Mouse (Mus musculus) retina, embryonic 14.5 days (tissue): ENCODE data around the gene Dnttip1.

Experiments used
- DNase-seq: peaks from one replicate; pipeline ENCODE4 v3.0.0-alpha.2; 2015; ENCODE audit warnings: low spot score

Dnttip1 gene

DNA sequence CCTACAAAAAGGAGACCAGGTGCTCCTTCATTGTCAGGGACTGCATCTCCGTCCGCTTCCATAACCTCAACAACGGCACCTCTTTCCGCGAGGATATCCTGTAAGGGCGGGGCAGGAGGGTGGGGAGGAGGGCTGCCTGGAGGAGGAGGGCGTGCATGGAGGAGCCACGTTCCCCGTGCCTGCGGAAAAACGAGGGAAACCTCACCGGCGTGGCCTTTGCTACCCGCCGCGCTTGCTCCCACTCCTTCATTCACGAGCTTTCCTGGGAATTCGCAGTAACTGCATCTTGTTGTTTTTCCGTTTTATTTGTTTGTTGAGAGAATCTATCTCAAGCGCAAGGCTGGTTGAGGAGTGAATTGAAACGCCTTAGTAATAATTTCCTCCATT is 59.5 kb downstream of the Dnttip1 start:
- DNase-seq, result no peak

DNA sequence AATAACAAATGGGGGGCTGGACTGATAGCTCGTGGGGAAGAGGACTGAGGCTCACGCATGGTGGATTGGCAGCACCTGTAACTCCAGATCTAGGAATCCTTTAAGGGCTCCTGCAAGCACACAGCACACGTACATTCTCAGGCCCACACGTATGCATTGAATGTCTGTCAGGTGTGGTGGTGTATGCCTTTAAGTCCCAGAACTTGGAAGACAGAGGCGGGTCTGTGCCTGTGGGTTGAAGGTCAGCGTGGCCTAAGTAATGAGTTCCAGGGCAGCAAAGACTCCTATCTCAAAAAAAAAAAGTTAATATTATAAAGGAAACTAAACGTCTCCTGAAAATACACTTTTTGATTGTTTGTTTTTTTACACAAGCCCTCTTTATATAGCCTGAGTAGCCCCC is 60.8 kb downstream of the Dnttip1 start:
- DNase-seq, result no peak

DNA sequence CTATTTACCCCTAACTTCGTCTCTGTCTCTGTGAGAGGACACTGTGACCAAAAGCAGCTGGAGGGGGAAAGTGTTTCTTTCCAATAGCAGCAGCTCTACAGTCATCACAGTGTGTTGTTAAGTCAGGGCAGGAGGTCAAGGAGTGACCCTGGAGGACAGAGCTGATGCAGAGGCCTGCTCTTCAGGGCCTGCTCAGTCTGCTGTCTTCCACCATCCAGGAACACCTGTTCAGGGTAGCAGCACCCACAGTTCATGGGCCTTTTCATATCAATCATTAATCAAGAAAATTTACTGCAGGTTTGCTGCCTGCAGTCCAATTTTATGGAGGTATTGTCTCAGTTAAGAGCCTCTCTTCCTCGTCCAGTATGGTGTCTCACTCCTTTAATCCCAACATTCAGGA is 67.8 kb downstream of the Dnttip1 start:
- no peak for DNase-seq

DNA sequence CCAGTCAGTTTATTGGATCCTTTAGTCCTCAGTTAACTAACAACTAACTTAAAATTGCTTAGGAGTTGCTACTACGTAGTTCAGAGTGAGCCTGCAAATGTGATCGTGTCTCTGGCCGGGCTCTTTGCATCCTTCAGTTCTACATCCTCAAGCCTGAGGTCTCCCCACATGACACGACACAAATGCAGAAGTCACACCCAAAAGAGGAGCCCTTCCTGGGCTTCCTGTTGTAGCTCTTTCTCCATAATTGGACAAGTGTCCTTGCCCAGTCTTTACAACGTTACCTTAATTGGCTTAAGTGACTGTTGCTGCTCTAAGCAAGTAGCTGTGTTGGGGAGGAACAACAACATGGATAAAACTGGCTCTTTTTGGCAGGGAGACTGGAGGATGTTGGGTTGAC is 69.6 kb downstream of the Dnttip1 start:
- DNase-seq, result no peak

DNA sequence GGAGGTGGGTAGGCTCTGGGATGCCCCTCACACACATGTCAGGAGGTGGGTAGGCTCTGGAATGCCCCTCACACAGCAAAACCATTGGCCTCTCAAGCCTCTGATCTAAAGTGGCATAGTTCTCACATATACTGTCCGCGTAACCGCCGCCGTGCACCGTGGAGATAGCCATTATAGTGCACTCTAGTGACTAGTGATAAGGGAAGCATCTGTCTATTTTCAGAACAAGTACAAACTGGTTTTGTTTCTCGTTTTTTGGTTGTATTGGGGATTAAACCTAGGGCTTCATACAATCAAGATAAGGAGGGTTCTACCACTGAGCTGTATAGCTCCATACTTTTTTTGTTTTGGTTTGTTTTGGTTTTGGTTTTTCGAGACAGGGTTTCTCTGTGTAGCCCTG is 70.0 kb downstream of the Dnttip1 start:
- DNase-seq, result no peak

DNA sequence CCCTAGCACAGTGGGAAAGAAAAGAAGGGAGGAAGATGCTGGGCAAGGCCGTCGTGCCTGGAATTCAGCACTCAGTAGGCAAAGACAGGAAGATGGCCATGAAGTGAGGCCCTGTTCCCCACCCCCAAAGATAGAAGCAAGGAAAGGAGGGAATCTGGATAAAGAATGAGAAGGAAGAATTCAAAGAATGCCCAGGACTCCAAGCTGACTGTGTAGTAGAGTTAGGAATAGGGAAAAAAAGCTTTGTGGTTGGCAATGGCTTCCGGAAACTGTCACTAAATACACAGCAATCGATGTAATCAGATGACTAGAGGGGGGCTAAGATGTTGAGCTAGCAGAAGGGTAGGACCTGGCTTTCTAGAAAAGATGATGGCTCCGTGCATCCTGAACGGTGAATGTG is 71.4 kb downstream of the Dnttip1 start:
- DNase-seq, result no peak

DNA sequence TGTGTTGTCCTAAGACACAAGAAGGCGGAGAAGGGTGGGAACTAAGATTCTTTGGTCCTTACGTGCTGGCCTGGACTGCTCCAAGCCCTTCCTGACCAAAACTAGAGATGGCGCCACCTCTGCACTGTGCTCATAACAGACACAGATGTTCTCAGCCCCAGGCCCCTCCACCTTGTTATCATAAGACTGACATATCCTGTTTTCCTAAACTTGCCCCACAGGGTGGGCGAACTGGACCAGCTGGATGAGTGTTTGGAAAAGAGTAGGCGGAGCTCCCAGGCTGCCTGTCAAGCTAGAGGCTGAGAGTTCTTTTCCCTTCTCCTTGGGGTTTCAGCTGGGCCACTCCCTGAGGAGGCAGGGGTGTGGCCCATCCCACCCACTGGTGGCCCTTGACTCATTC is 71.9 kb downstream of the Dnttip1 start:
- DNase-seq, result no peak
